Mouse (Mus musculus) CD4-positive, CD25-positive, alpha-beta regulatory T cell, adult 4 months (primary cell): ENCODE measurements around the gene Sbf2. TPM values are rescaled to one million over a fixed set of nuclear protein-coding genes. Genes with fewer than 3 reads are reported as not detected.
A peak's percentile ranks its signal among the peaks of the same experiment; 100 is the strongest.

Experiments used
- ATAC-seq: one replicate; pipeline ENCODE4 v1.8.0; 2017
- polyA plus RNA-seq, 2 experiments: library from polyadenylated mRNA; unstranded; fragments of 100-300 nt; shearing (Covaris generic); gene quantifications; one replicate each; pipeline ENCODE4 v1.2.1; 2017

Sbf2 gene
- polyA plus RNA-seq, 2 experiments from 2014 or later, result 1.2 to 3.1 TPM

- ATAC-seq, result no peak
Observed at GRCm38 (mm10) chr7:110270455-110270854, 344.3 kb downstream of the Sbf2 start.

GRCm38 (mm10) chr7:110269777-110270176 lies 344.9 kb downstream of the Sbf2 start:
- ATAC-seq, result no peak

GRCm38 (mm10) chr7:110268511-110268910 lies 346.2 kb downstream of the Sbf2 start:
- no peak for ATAC-seq

- no peak for ATAC-seq
Observed at GRCm38 (mm10) chr7:110267994-110268393, 346.7 kb downstream of the Sbf2 start.

- no peak for ATAC-seq
Observed at GRCm38 (mm10) chr7:110267014-110267413, 347.7 kb downstream of the Sbf2 start.

GRCm38 (mm10) chr7:110265796-110266195 lies 348.9 kb downstream of the Sbf2 start:
- ATAC-seq, result peak; percentile 92

- no peak for ATAC-seq
Observed at GRCm38 (mm10) chr7:110263474-110263873, 351.2 kb downstream of the Sbf2 start.

GRCm38 (mm10) chr7:110262661-110263060 lies 352.1 kb downstream of the Sbf2 start:
- no peak for ATAC-seq

GRCm38 (mm10) chr7:110261807-110262206 lies 352.9 kb downstream of the Sbf2 start:
- ATAC-seq, result no peak

- ATAC-seq, result peak; percentile 62
Observed at GRCm38 (mm10) chr7:110259966-110260711, 354.6 kb downstream of the Sbf2 start.

- ATAC-seq, result no peak
Observed at GRCm38 (mm10) chr7:110258196-110258950, 356.3 kb downstream of the Sbf2 start.

Other genes with a start within 250 kb of the Sbf2 start
- not detected for gene Adm, start 12.7 kb upstream of the Sbf2 start, polyA plus RNA-seq
- 1 to 10 TPM; 2.9 to 4.5 TPM for gene Ampd3, start 153.3 kb upstream of the Sbf2 start, polyA plus RNA-seq
- gene Rnf141, start 229.5 kb upstream of the Sbf2 start, polyA plus RNA-seq, result 10 to 100 TPM; 13.4 to 16.2 TPM
- not detected for gene Lyve1, start 248.3 kb upstream of the Sbf2 start, polyA plus RNA-seq